Mouse (Mus musculus) embryonic stem cell, embryonic (primary cell): ENCODE results near the gene Plekha7.

ENCODE experiments used
- CTCF ChIA-PET, 4 experiments: fragments of 300-600 bp in 2 of 4; fragments of 350-600 bp in 2 of 4; sonication (Branson Sonifier 250); formaldehyde crosslinking; loops; one replicate each; lab custom pipeline; 2022; ENCODE audit warnings: inconsistent platforms in 2 of 4; lab: Charles Lee
- POLR2A ChIA-PET, 4 experiments: fragments of 300-600 bp in 2 of 4; fragments of 350-600 bp in 2 of 4; sonication (Branson Sonifier 250); formaldehyde crosslinking; loops; one replicate each; lab custom pipeline; 2022; ENCODE audit warnings: antibody characterized with exemption in 4 of 4, inconsistent platforms in 1 of 4; lab: Charles Lee

Plekha7 gene

GRCm38 (mm10) chr7:116129374-116129773 is 178.8 kb downstream of the Plekha7 start:
- ChIA-PET CTCF (no interaction called here), POLR2A (interaction anchor here in 2 of 4 experiments (0.9 to 1.8 kb wide), 4 partner anchors 9 to 36 kb away, joined by 3 to 5 read pairs (median 4); no protein-coding TSS in a partner anchor)

GRCm38 (mm10) chr7:116128286-116128685 is 179.9 kb downstream of the Plekha7 start:
- ChIA-PET POLR2A (interaction anchor here in 3 of 4 experiments (0.5 to 1.8 kb wide), 5 partner anchors 8 to 160 kb away, joined by 3 to 6 read pairs (median 4); no protein-coding TSS in a partner anchor), CTCF (interaction anchor here in 1 of 4 experiments (0.6 kb wide), 1 partner anchor 123 kb away, joined by 3 read pairs; no protein-coding TSS in a partner anchor)

- ChIA-PET CTCF (interaction anchor here in 1 of 4 experiments (0.6 kb wide), 1 partner anchor 224 kb away, joined by 4 read pairs; no protein-coding TSS in a partner anchor), POLR2A (interaction anchor here in 2 of 4 experiments (0.6 to 1.4 kb wide), 3 partner anchors 42 to 449 kb away, joined by 3 to 4 read pairs (median 3); no protein-coding TSS in a partner anchor)
Observed at GRCm38 (mm10) chr7:116127052-116127451, 181.1 kb downstream of the Plekha7 start.

- CTCF ChIA-PET = interaction anchor here in 2 of 4 experiments (0.7 to 1.1 kb wide), 2 partner anchors 31 to 198 kb away, joined by 3 to 4 read pairs; no protein-coding TSS in a partner anchor
- POLR2A ChIA-PET = interaction anchor here in 2 of 4 experiments (0.6 to 1.4 kb wide), 8 partner anchors 9 to 200 kb away, joined by 3 to 6 read pairs (median 4); no protein-coding TSS in a partner anchor
Observed at GRCm38 (mm10) chr7:116125671-116126070, 182.5 kb downstream of the Plekha7 start.

GRCm38 (mm10) chr7:116124057-116124456 is 184.1 kb downstream of the Plekha7 start:
- POLR2A ChIA-PET = interaction anchor here in 1 of 4 experiments (1.4 kb wide), 1 partner anchor 31 kb away, joined by 5 read pairs; no protein-coding TSS in a partner anchor

GRCm38 (mm10) chr7:116123597-116123985 is 184.6 kb downstream of the Plekha7 start:
- CTCF ChIA-PET = interaction anchor here in 1 of 4 experiments (0.5 kb wide), 1 partner anchor 264 kb away, joined by 6 read pairs; no protein-coding TSS in a partner anchor

More at GRCm38 (mm10) chr7:116124057-116124456, 184.1 kb downstream of the Plekha7 start:
- CTCF ChIA-PET = interaction anchor here in 1 of 4 experiments (0.5 kb wide), 1 partner anchor 264 kb away, joined by 6 read pairs; no protein-coding TSS in a partner anchor

GRCm38 (mm10) chr7:116122981-116123596 is 185.1 kb downstream of the Plekha7 start:
- ChIA-PET CTCF (interaction anchor here in 1 of 4 experiments (0.8 kb wide), 1 partner anchor 485 kb away, joined by 3 read pairs; no protein-coding TSS in a partner anchor), POLR2A (no interaction called here)

More at GRCm38 (mm10) chr7:116123597-116123985, 184.6 kb downstream of the Plekha7 start:
- POLR2A ChIA-PET = no interaction called here

GRCm38 (mm10) chr7:116121202-116121601 is 187.0 kb downstream of the Plekha7 start:
- ChIA-PET CTCF (no interaction called here), POLR2A (interaction anchor here in 2 of 4 experiments (0.6 to 1.4 kb wide), 3 partner anchors 12 to 1198 kb away, joined by 3 to 4 read pairs (median 4); no protein-coding TSS in a partner anchor)

- POLR2A ChIA-PET = interaction anchor here in 3 of 4 experiments (0.6 to 1.4 kb wide), 7 partner anchors 8 to 1198 kb away, joined by 3 to 4 read pairs (median 3); no protein-coding TSS in a partner anchor
- CTCF ChIA-PET = interaction anchor here in 2 of 4 experiments (0.6 to 1.2 kb wide), 4 partner anchors 15 to 577 kb away, joined by 3 to 5 read pairs (median 4); no protein-coding TSS in a partner anchor
Observed at GRCm38 (mm10) chr7:116120737-116121136, 187.4 kb downstream of the Plekha7 start.

- CTCF ChIA-PET = interaction anchor here in 2 of 4 experiments (0.7 to 1.1 kb wide), 5 partner anchors 9 to 489 kb away, joined by 3 to 7 read pairs (median 3); no protein-coding TSS in a partner anchor
- POLR2A ChIA-PET = interaction anchor here in 3 of 4 experiments (0.6 to 1.6 kb wide), 7 partner anchors 9 to 172 kb away, joined by 3 to 6 read pairs (median 3); no protein-coding TSS in a partner anchor
Observed at GRCm38 (mm10) chr7:116119306-116119857, 188.8 kb downstream of the Plekha7 start.

- ChIA-PET POLR2A (interaction anchor here (0.6 to 2.5 kb wide), 10 partner anchors 9 to 1817 kb away, joined by 3 to 9 read pairs (median 3); no protein-coding TSS in a partner anchor), CTCF (interaction anchor here in 1 of 4 experiments (0.5 kb wide), 1 partner anchor 576 kb away, joined by 3 read pairs; no protein-coding TSS in a partner anchor)
Observed at GRCm38 (mm10) chr7:116115991-116116390, 192.2 kb downstream of the Plekha7 start.

- CTCF ChIA-PET = interaction anchor here in 2 of 4 experiments (0.5 to 0.8 kb wide), 3 partner anchors 30 to 577 kb away, joined by 3 to 4 read pairs (median 3); no protein-coding TSS in a partner anchor
Observed at GRCm38 (mm10) chr7:116115216-116115930, 192.8 kb downstream of the Plekha7 start.

GRCm38 (mm10) chr7:116111546-116111945 is 196.6 kb downstream of the Plekha7 start:
- CTCF ChIA-PET = interaction anchor here in 2 of 4 experiments (0.8 to 0.9 kb wide), 2 partner anchors 18 to 212 kb away, joined by 3 read pairs; no protein-coding TSS in a partner anchor

More at GRCm38 (mm10) chr7:116115216-116115930, 192.8 kb downstream of the Plekha7 start:
- POLR2A ChIA-PET = interaction anchor here (0.6 to 2.5 kb wide), 10 partner anchors 10 to 1818 kb away, joined by 3 to 9 read pairs (median 3); no protein-coding TSS in a partner anchor

GRCm38 (mm10) chr7:116110661-116111060 is 197.5 kb downstream of the Plekha7 start:
- ChIA-PET POLR2A (no interaction called here), CTCF (interaction anchor here in 2 of 4 experiments (0.6 to 0.7 kb wide), 2 partner anchors 9 to 11 kb away, joined by 3 to 4 read pairs; no protein-coding TSS in a partner anchor)

More at GRCm38 (mm10) chr7:116111546-116111945, 196.6 kb downstream of the Plekha7 start:
- POLR2A ChIA-PET = interaction anchor here in 2 of 4 experiments (1.0 to 1.5 kb wide), 2 partner anchors 19 to 27 kb away, joined by 5 to 6 read pairs; partner anchors contain the start of gene Gm4353 (in 1 of the 2)

- CTCF ChIA-PET = no interaction called here
Observed at GRCm38 (mm10) chr7:116103091-116103490, 205.1 kb downstream of the Plekha7 start.

GRCm38 (mm10) chr7:116099952-116100528 is 208.1 kb downstream of the Plekha7 start:
- ChIA-PET POLR2A (no interaction called here), CTCF (interaction anchor here in 1 of 4 experiments (0.6 kb wide), 1 partner anchor 10 kb away, joined by 4 read pairs; no protein-coding TSS in a partner anchor)

More at GRCm38 (mm10) chr7:116103091-116103490, 205.1 kb downstream of the Plekha7 start:
- POLR2A ChIA-PET = interaction anchor here in 2 of 4 experiments (0.9 to 1.3 kb wide), 2 partner anchors 10 kb away, joined by 4 to 5 read pairs; no protein-coding TSS in a partner anchor
